Mouse (Mus musculus) ES-E14 (cell line): Measurements from ENCODE around the gene Hdac6.

Source experiments
- CHD2 ChIP-seq: IDR thresholded peaks from 2 replicates; pipeline ENCODE4 v1.6.1; 2014; ENCODE audit warnings: mild to moderate bottlenecking, low read depth, low read length, inconsistent platforms
- ZNF384 ChIP-seq: IDR thresholded peaks from 2 replicates; pipeline ENCODE4 v1.6.1; 2012; ENCODE audit warnings: low read depth, low read length, inconsistent platforms

DNA sequence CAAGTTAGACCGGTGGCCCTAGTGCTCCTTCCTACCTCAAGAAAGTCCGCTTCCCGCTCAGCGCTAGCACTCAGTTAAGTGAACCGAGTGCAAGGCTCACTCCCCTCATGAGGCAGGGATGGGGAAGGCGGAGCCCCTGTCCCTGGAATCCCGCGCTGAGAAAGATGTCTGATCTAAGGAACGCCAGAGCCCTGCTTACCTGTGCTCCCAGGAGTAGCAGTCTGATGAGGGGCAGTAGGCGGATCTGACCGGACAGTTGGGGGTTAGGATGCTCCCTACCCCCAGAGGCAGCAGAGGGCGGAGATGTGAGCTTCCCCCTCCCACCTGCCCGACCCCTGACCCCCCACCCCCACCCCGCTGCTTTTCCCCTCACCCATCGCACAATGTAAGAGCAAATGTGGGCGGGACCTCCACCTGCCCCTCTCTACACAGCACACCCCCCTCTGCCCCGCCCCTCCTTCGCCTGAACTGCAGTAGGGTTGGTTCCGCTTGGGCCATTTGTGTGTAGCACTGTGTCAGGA lies 19.4 kb downstream of the Hdac6 start, which contains the start of gene Eras:
- TF ChIP-seq CHD2: no peak
- TF ChIP-seq ZNF384: no peak
